Mouse (Mus musculus) G1E (cell line): Measurements from ENCODE around the gene Rrp15.

Experiments used
- CTCF ChIP-seq: IDR thresholded peaks from 2 replicates; pipeline ENCODE4 v1.5.1; 2012; ENCODE audit warnings: low read depth, low read length, inconsistent platforms, mixed read lengths
- GATA1 ChIP-seq: IDR thresholded peaks from 2 replicates; pipeline ENCODE4 v1.6.1; 2012; ENCODE audit warnings: borderline replicate concordance, low read length, inconsistent platforms, mixed read lengths
- POLR2AphosphoS5 ChIP-seq: IDR thresholded peaks from 2 replicates; pipeline ENCODE4 v1.6.1; 2012; ENCODE audit warnings: low read depth, low read length, inconsistent platforms; ENCODE audit not compliant: insufficient replicate concordance
- TAL1 ChIP-seq: conservative IDR thresholded peaks from 2 replicates; pipeline ENCODE4 v1.6.1; 2012; ENCODE audit warnings: low read depth, low read length, inconsistent platforms, mixed read lengths

DNA sequence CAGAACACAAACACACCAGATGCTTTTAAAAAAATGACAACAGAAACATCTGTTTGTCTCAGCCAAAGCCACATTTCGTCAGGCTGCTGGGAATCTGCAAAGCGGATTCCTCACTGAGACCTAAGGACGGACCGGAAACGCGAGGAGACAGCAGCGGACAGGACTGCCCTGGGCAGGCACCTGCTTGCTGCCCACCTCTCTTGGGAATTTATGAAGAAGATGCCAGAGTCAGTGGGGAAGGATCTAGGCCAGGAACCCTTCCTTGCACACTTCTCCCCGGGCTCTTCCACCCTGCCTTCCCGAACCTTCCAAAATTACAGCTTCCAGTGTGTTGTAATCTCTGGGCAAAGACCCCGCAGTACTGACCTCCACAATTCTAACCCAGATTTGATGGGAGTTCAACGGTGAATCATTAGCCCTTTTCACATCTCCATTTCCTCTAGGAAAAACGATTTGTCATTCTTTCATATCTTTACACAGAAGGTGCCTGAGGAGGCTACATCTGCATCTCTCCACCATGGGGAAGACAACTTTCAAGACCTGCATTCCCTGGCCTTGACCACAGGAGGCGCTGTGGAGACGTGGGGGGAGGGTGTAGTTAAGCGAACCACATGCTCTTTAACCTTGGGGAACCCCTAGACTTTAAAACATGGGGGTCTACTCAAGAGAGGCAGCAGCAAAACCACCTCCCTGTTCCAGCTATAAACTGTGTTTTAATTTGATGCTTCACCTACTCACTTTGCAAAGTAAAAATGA, 50.4 kb downstream of the Rrp15 start:
- TF ChIP-seq CTCF (no peak), GATA1 (no peak), POLR2AphosphoS5 (no peak), TAL1 (no peak)
